Mouse (Mus musculus): ENCODE results near the gene Npff.

- TF ChIP-seq CEBPB (IDR thresholded peaks at IDR 0.05; ENCODE audit: low read depth), result no peak
- TF ChIP-seq CTCF (IDR thresholded peaks at IDR 0.05; ENCODE audit: control insufficient read depth, insufficient read depth, insufficient read length), result no peak
- no peak for TF ChIP-seq MAX (IDR thresholded peaks at IDR 0.05)
- no peak for TF ChIP-seq MYOD1 (IDR thresholded peaks at IDR 0.05; ENCODE audit: control insufficient read depth, insufficient read length, low read depth)
- TF ChIP-seq USF1 (IDR thresholded peaks at IDR 0.05; ENCODE audit: low read depth), result no peak
Observed at GRCm38 (mm10) chr15:102552599-102552998, 27.9 kb upstream of the Npff start.

Data from C2C12 (cell line).